Mouse (Mus musculus) monocyte, adult 5-6 weeks (primary cell): ENCODE results near the gene Rai2. TPM values are rescaled to one million over a fixed set of nuclear protein-coding genes. Genes with fewer than 3 reads are reported as not detected.

ENCODE experiments used
- ATAC-seq: fragments of 153-309, 156-312 bp; replicated peaks from 2 replicates; pipeline ENCODE4 v1.8.0; 2017; ENCODE audit warnings: mild to moderate bottlenecking; ENCODE audit not compliant: low TSS enrichment, insufficient number of reproducible peaks, severe bottlenecking, poor library complexity, low FRiP score
- total RNA-seq: library from RNA; stranded (forward); fragments of 200-1000, 200-491, 200-594 nt; gene quantifications from 3 replicates; pipeline ENCODE4 v1.2.3, GENCODE M21; 2017

Rai2 gene
- not detected in 3 replicates for total RNA-seq

DNA sequence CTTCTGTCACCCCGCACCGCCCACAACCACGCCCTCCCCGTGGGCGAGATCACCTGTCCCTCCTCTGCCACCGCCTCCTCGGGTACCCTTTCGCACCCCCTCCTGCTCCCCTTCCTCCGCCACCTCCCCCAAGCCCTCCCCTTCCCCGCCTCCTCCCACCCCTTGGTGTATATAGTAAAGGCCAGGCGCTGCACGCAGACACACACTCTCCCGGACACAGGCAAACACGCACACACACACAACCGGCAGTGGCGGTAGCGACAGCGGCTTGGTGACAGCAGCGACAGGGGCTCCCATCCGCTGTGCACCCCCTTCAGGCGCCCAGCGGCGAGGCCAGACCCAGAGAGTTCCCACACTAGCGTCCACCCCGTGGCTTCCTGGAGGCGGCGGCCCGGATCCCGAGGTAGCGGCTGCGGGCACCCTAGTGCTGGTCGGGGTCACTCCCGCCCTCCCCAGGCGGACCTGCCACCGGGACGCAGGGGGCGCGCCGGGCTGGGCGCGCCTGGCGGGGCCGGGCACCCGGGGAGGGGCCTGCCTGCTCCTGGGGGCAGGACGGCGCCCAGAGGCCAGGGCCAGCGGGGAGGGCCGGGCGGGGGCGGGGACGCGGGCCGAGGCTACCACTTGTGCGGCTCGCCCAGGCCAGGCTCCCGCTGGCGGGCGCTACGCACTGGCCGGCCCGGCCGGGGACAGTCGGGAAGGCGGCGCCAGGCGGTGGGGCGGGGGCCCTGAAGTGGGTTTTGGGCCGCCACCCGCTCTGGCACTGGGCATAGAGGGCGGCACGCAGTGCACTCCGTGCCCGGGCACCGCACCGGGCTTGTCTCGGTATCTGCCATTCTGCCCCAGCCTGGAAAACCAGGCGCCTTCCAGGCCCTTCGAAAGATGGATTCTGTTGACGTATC lies at the start of gene Rai2:
TSS of gene Rai2 (plus strand) at position 205 of the 899 bp plus-strand sequence.
- no peak for ATAC-seq

DNA sequence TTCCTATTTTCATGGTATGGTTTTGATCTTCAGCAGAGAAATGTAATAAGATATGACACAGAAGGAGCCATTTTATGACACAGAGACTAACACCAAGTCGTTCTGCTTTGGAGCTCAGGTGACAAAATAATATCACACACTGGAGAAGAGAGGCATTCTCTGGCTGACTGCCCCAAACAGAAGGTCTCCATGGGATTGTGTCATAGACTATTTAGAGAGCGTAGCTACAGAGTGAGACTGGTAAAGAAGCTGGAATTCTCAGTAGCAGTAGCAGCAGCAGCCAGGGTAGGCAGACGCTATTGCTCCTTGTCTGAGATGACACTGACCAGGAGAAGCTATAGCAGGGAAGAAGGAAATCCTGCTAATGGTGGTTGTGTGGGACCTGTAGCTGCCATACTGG lies 27.5 kb upstream of the Rai2 start:
- ATAC-seq, result no peak

DNA sequence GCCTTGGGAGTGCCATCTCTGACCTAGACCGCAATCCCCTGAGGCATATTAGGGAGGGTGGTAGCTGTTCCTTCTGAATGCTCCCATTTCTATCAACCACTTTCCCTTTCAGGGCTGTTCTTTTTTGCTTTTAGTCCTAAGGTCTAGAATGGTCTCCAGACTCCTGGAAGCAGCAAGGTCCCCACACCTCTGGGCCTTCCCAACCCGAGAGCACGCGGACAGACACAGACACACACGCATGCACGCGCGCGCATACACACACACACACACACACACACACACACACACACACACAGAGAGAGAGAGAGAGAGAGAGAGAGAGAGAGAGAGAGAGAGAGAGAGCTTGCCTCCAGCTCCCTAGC lies 385 bp upstream of the Rai2 start:
- ATAC-seq, result no peak

DNA sequence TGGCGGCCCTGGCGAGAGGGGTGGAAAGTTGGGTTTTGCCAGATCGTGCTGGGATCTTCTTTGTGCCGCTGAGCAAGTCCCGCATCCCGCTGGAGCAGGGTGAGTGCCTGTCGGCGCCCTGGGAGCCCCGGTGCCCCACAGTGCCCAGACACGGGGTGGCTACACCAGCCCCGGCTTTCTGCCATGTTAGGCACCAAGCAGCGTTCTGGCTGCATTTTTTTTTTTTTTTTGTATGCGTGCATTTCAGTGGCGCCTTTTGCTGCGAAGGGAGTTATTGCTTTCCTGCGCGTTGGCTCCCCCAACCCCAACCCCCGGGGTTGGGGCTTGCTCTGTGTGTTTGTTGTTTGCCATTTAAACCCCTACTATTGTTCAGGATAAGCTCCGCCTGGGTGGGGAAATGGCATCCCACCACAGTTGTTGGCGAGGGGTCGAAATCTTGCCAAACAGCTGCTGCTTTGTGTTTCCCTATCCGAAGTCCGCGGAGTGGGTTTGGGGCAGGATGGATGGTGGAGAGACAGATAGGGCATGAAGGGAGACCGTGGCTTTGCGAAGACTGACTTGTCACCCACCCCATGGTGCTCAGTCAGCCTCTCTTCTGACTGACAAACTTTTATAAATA lies 1.0 kb downstream of the Rai2 start:
- ATAC-seq, result no peak

DNA sequence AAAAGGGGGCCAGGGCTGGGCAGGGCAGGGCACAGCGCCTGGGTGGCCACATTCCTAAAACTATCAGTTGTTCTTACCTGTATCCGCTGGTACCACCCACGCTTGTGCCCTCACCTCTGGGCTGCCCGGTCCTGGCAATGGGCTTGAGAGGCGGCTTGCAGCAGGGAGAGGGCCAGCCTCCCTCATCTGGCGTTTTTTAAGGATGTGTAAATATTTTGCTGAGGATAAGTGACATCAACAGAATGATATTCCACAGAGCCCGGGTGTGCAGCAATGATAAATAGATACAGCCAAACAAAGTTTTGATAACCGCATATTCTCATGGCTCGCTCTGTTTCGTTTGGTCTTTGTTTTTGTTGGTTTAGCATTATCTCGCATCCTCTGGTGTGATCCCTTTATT lies 1.7 kb downstream of the Rai2 start:
- ATAC-seq, result no peak

DNA sequence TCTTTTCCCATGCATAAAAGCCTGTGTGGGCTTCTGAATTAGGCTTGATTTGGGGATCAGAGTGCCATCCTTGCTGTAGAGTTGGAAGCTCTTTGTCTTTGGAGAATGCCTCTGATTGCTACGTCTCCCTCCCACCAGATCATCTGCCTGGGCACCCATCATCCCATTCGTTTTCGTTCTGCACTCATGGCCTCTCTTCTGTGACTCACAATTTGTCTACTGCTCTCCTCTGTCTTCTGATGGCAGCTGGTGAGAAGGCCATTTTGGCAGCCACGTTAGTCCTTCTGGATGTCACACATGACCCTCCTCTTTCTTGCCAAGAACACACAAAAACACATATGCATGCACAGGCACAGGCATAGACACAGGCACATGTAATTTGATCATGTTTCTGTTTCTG lies 4.2 kb downstream of the Rai2 start:
- ATAC-seq, result no peak

DNA sequence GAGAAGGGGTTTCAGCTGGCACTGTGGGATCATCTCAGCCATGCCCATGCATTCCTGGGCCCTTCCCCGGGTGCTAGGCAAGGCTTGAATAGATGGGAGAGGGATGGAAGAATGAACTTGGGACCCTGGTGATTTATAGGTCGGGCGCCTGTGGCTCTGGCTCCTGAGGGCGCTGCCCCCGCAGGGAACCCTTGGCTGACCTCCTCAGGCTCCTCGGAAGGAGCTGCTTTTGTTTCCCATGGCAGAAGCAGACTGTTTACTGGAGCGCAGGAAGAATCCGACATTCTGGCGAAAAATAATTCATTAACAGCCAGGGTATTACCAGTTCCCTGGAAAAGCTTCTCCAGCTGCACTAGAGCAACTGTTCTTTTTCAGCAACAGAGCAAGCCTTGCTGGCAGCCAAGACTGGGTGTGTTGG lies 6.5 kb downstream of the Rai2 start:
- no peak for ATAC-seq

DNA sequence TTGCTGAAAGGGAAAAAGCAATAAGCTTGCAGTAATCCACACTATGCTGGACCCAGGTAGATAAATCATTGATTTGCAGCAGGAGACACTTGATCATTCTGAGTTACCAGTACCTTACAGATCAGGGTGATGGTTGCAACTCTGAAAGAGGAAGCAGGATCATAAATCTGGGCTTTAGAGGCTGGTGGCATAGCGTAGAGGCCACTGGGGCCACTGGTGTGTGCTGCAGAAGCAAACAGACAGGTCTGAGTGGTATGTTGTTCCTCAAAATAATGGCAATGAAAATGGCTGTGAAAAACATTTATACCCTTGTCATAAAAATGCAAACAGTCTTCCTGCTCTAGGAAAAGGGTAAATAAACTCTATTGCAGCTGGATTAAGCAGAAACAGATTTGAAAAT lies 9.4 kb downstream of the Rai2 start:
- no peak for ATAC-seq

DNA sequence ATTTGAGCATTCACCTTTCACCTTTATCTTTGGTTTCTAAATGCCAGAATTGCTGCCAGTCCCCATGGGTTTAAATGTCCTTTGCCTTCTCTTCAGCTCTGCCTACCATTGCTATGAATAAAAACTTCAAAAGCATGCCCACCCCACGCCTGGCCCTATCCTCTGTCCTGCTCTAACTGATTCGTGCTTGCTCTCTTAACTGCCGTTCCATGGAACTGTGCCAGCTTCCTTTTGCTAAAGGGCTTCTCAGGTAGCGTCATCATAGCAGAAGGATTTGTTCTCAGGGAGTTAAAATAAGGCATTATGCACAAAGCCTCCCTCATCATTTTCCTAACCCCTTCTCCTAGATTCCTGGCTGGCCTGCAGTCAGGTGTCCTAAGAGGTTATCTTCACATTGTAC lies 11.6 kb downstream of the Rai2 start:
- ATAC-seq, result no peak

DNA sequence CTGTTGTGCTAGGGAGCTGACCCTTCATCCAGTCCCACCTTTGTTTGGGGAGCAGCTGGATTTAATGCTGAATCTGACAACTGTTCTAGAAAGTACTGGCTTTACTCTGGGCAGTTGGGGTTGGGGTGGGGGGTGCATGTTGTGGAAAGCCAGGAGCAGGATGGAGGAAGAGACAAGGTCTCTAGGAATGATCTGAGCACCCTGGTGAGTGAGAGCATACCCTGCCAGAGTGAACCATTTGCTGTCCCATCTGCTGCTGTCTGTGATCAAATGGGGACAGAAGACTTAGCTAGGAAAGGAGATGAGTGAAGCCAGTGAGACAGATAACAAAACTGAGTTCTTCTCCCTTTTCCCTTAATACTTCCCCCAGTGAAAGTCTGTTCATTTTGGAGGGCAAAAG lies 13.2 kb downstream of the Rai2 start:
- no peak for ATAC-seq

DNA sequence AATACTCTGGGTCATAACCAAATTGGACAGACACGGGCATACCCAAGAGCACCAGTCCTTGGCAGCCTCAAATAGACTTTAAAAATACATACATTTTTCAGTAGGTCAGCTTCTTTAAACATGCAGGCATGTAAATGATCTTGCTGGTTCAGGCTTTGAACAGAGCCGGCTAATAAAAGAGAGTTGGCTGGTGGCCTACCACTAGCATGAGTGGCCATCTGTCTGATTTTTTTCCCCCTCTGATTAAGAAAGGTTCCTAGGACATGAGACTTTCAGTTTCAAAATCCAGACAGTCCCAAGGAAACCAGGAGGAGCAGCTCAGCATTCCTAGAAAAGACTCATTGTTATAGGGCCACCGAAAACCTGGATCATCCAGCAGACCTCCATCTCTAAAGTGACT lies 15.0 kb downstream of the Rai2 start:
- no peak for ATAC-seq

DNA sequence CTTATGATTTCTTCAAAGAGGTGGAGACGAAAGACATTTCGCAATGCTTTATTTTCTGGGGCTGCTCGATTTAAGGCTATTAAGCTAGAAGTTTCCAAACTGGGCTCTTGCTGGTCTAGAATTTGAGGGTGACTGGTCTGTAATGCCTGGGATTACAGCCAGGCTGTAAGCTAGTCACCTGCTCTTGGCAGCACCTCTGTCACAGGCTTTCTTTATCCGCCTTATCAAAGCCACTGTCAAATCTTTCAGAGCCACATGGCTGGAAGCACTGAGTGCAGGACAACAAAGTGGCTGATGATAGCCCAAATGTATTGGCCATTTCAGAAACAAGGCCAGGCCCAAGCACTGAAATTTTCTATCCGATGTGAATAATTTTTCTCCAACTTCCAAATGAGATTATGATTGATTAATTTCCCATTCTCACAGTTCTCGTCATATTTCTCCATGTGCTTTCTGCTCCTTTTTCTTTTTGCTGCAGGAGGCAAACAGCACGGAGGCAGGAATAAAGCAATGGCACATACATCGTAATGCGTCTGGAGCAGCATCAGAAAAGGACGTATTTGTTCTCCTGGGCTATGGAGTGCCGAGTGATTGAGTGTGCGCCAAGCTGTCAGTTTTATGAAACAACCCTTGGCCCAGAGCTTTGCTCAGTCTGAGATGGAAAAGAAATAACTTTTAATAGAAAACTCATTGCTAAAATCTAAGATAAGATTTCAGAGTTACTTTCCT lies 16.9 kb downstream of the Rai2 start:
- ATAC-seq, result no peak

DNA sequence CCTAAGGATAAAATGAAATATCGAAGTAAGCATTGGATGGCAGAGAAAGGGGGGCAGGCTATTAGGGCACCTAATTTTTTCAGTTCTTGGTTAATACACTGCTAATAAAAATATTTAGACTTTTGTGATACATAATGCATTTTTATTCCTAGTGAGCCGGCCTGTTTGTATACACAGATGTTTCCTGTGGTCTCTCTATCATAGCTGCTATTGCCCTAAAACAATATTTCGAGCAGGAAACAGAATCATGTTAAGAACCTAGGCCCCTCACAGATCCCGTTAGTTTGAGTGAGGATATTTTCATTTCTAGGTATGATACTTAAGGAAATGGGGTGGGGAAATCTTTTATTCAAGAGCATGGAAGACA lies 17.4 kb downstream of the Rai2 start:
- no peak for ATAC-seq

DNA sequence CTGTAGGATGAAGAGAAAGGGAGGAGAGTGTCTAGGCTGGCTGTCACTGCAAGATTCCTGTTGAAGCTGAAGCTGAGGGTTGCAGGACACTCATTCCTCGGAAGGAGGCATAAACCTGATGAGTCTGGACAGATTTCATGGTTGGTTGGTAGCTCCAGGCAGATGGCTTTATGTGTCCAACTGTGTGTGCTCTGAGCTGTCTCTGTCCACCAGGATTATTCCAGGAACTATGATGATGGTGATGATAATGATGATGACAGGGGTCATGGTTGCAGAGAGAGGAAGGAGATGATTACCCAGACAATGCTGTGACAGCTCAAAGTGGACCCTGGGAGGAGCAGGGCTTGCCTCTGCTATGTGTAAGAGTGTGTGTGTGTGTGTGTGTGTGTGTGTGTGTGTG lies 22.5 kb downstream of the Rai2 start:
- ATAC-seq, result no peak

DNA sequence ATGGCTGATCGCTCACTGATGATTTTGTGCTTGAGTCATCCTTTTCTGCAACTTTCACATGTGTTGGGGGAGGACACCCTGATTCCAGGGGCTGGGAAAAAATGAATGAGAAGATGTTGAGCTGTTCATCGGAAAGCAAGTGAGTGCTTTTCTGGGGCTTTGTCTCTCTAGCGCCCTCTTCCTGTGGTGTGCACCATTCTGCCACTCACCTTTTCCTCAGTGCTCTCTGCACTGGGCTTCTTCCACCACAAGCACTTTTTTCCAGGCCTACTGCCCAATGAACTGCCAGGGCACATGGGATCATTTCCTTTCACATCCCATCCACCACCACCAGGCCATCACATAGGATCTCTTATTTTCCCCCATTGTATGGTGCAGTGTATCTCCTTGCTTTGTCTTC lies 26.2 kb downstream of the Rai2 start:
- ATAC-seq, result no peak

DNA sequence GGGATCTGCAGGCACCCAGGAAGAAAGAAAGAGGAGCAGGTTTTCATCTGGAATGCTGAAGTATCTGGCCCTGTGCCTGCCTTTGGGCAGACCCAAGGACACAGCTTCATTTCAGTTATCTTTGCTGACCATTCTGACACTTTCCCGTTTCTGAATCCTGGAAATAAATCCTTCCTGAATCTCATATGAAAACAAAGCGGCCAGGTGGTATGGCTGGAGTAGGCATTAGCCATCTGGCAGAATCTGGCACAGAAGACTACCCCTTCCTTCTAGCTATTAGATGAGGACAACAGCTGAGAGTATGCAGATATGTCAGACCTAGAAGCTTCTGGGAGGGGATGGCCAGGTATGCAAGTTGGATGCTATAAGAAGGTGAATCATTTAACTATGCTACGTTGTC lies 28.4 kb downstream of the Rai2 start:
- no peak for ATAC-seq

DNA sequence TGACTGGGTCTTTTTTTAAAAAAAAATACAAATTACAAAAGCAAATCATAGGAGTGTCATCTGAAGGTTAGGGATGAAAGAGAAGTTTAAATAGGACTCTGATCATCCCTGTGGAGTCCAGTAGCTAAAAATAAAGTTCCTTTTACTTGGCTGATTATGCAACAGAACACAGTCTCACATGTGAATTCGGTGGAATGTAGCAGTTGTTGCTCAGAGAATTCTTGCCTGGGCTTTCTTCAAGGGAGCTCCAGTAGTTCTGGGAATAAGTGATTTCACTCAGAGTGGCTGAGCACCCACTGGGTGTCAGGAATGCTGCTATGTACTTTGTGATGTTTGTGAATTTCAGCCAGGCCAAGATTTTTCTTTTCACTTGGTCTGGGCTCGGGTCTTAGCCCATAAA lies 30.5 kb downstream of the Rai2 start:
- ATAC-seq, result no peak

DNA sequence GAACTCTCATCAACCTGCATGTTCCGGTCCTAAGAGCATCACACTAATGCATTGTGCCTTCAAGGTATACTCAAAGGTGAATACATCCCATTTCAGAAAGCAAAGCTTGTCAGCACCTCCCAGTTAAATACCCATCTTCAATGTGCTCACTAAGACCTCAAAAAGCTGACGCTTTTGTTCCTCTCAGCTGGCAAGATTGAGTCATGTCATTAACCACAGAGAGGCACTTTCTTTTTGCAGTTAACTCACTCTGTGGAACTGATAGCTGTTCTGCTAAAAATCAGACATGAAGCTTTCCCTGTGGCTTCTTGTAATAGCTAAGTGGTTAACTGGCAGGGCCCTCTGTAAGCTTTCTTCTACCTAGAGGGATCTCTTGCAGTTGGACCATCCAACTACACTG lies 36.6 kb downstream of the Rai2 start:
- ATAC-seq, result no peak

DNA sequence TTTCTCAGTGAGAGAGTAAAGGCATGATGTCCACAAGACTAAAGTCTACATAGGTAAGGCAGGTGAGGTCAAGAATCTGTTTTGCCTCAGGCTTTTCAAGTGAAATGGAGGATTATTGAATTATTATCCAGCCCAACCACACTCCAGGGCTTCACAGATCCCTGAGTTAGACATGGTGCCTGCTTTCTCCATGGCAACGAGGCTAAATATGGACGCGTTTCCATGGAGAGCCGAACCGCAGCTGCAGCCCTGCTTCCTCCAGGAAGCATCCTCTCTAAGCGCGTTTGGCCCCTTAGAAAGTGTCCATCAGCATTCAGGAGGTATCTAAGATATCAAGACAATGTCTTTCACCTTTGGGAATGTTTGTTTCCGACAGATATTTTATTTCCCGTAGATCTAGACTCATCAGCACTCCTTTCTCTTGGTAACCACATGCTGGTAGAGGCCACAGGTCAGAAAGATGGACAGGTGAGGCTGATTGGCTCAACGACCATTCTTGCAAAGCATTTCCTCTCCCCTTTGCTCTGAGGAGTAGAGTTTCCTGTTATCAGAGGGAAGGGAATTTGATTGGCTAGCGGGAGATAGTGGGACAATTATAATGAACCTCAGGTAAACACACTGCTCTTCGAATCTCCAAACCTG lies 59.6 kb downstream of the Rai2 start:
- ATAC-seq, result no peak
